In the genomic region with DNA sequence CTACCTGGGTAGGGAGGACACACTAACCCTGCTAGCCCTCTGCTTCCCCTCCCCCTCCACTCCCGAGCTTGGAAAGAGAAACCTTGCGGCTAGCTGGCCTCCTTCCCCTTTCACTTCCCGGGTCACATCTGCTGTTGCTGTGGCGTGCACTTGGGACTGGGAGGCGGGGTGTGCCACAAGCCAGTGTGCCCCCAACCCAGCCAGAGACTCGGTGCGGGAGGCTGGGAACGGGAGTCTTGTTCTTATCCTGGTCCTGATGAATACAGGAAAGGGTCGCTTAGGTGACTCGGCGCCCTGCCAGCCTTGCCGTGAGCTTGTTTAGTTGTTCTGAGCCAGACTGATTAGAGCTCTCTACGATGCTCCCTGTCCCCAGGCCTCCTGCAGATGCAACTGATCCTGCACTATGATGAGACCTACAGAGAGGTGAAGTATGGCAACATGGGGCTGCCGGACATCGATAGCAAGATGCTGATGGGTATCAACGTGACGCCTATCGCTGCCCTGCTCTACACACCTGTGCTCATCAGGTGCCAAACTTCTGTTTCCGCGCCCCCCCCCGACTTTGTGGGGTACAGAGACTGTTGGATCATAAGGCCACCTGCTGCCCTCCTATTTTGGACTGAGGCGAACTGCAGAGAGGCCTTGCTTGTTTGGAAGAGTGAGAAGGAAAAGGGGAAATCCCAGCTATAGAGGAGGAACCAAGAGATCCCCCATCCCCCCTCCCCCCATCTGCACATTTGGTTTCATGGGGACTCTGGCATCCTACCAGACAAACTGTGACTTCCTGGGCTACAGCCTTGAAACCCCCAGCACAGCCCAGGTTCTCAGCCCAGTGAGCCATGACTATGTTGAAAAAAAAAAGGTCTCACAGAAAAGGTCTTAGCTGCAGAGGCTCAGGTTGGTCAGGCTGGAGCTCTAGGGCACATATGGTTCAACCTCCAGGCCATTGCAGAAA, we compare ENCODE assay signal across 7 mouse cellular contexts. TPM values are rescaled to one million over a fixed set of nuclear protein-coding genes. Genes with fewer than 3 reads are reported as not detected.
DNase-seq lines count a peak whose midpoint lies in the region; ATAC-seq and TF ChIP-seq lines count a peak whose summit lies in the region.

No protein-coding gene starts in this region.

- WGBS in forebrain, embryonic 10.5 days, result 9% methylated on average over 22 of the region's 22 CpGs
- WGBS in limb, embryonic 10.5 days, result 8% methylated on average over 22 of the region's 22 CpGs

- H3K36me3 ChIP-seq in G1E (replicated peaks), result no peaks in the 10 kb centered on the region
- no peaks in the 10 kb centered on the region for H3K36me3 ChIP-seq in forebrain, embryonic 10.5 days (replicated peaks)
- H3K36me3 ChIP-seq in limb, embryonic 10.5 days, result no peaks in the 10 kb centered on the region

- ATAC-seq in G1E (ENCODE audit: extremely low read depth, insufficient number of reproducible peaks, low FRiP score, poor library complexity, severe bottlenecking), result no peak

- no peaks in the 10 kb centered on the region for H3K9me3 ChIP-seq in G1E (replicated peaks)
- H3K9me3 ChIP-seq in forebrain, embryonic 10.5 days, result no peaks in the 10 kb centered on the region
- no peaks in the 10 kb centered on the region for H3K9me3 ChIP-seq in limb, embryonic 10.5 days (replicated peaks)

- H3K27ac ChIP-seq in forebrain, embryonic 10.5 days, result peak overlapping the region; percentile 73
- H3K27ac ChIP-seq in limb, embryonic 10.5 days, result peak overlapping the region; percentile 81

- no peak for TF ChIP-seq CTCF in G1E (IDR thresholded peaks at IDR 0.05; ENCODE audit: low read depth, low read length)

- intact Hi-C loops in heart, postnatal 36 days (cut with DNase I), result loop anchor here (2.0 kb wide), 1 partner anchor 29 kb away; the partner anchor contains the start of gene Tcirg1

- H3K4me1 ChIP-seq in G1E (ENCODE audit: insufficient read depth, low read depth, low read length), result peaks cover 6% of the 10 kb centered on the region
- peaks cover 17% of the 10 kb centered on the region for H3K4me1 ChIP-seq in forebrain, embryonic 10.5 days
- peaks cover 18% of the 10 kb centered on the region for H3K4me1 ChIP-seq in limb, embryonic 10.5 days

- H3K27me3 ChIP-seq in G1E (ENCODE audit: insufficient read depth, low read length), result peaks cover 22% of the 10 kb centered on the region
- peaks cover 35% of the 10 kb centered on the region for H3K27me3 ChIP-seq in forebrain, embryonic 10.5 days (ENCODE audit: poor library complexity, severe bottlenecking)
- H3K27me3 ChIP-seq in limb, embryonic 10.5 days (ENCODE audit: low read depth, poor library complexity, severe bottlenecking), result peaks cover 13% of the 10 kb centered on the region

- peak overlapping the region; percentile 13; the same call in 1 of the 2 replicates for H3K4me3 ChIP-seq in G1E (ENCODE audit: low read depth, low read length)
- H3K4me3 ChIP-seq in forebrain, embryonic 10.5 days, result peak overlapping the region; percentile 58
- H3K4me3 ChIP-seq in limb, embryonic 10.5 days, result peak overlapping the region; percentile 59

- DNase-seq in G1E (ENCODE audit: low spot score), result no peak
- peak; percentile 60 for DNase-seq in adrenal gland, postnatal 25 days
- no peak for DNase-seq in forebrain, embryonic 10.5 days (ENCODE audit: extremely low spot score, low spot score)
- DNase-seq in heart, postnatal 36 days, result peak; percentile 71 to 75
- peak; percentile 68 for DNase-seq in limb, embryonic 10.5 days (ENCODE audit: low spot score)
- peak; percentile 25 for DNase-seq in mesoderm, embryonic 11.5 days (ENCODE audit: low read depth, low spot score)
- DNase-seq in spleen, postnatal 36 days (ENCODE audit: low spot score in 2 of 2), result peak; percentile 92 to 93

RNA-seq across cellular contexts. Expression of gene Unc93b1, which starts 1.2 kb away (rescaled TPM):
- total RNA-seq in G1E (2014; fragmentation: Nextera tagmentation) (0.53 TPM in 1 of 2 replicates, not detected in the other), G1E (2017) (0.22 TPM in 1 of 2 replicates, not detected in the other)
- 0.16 and 0.24 TPM in 2 replicates for polyA plus RNA-seq in G1E (2012)
- total RNA-seq in adrenal gland, postnatal 25 days (2021), result 46.5 and 69.6 TPM in 2 replicates
- polyA plus RNA-seq in forebrain, embryonic 10.5 days (2016; fragmentation: Nextera tagmentation; extraction: Ambion mirVana), result 4.6 and 4.9 TPM in 2 replicates
- 10 to 100 TPM; 16.9 to 20.6 TPM for total RNA-seq in heart, postnatal 36 days (2021)
- 5.4 and 6.7 TPM in 2 replicates for polyA plus RNA-seq in limb, embryonic 10.5 days (2016; fragmentation: Nextera tagmentation; extraction: Ambion mirVana)

RNA-seq across cellular contexts. Expression of gene Aldh3b1, which starts 6.6 kb away (rescaled TPM):
- total RNA-seq in G1E (2014; fragmentation: Nextera tagmentation) (not detected in 2 replicates), G1E (2017) (0.12 TPM in 1 of 2 replicates, not detected in the other)
- not detected in 2 replicates for polyA plus RNA-seq in G1E (2012)
- total RNA-seq in adrenal gland, postnatal 25 days (2021), result 131 and 209 TPM in 2 replicates
- 0.36 and 0.58 TPM in 2 replicates for polyA plus RNA-seq in forebrain, embryonic 10.5 days (2016; fragmentation: Nextera tagmentation; extraction: Ambion mirVana)
- 1 to 10 TPM; 1.5 to 1.6 TPM for total RNA-seq in heart, postnatal 36 days (2021)
- 0.20 and 0.33 TPM in 2 replicates for polyA plus RNA-seq in limb, embryonic 10.5 days (2016; fragmentation: Nextera tagmentation; extraction: Ambion mirVana)

RNA-seq across cellular contexts. Expression of gene Aldh3b3, which starts 22.3 kb away (rescaled TPM):
- total RNA-seq in G1E (2014; fragmentation: Nextera tagmentation), result not detected in 2 replicates
- 0.06 and 0.11 TPM in 2 replicates for total RNA-seq in G1E (2017)
- polyA plus RNA-seq in G1E (2012), result not detected in 2 replicates
- 0.48 and 1.3 TPM in 2 replicates for total RNA-seq in adrenal gland, postnatal 25 days (2021)
- polyA plus RNA-seq in forebrain, embryonic 10.5 days (2016; fragmentation: Nextera tagmentation; extraction: Ambion mirVana), result not detected in 2 replicates
- under 1 TPM; 0.38 to 0.56 TPM for total RNA-seq in heart, postnatal 36 days (2021)
- polyA plus RNA-seq in limb, embryonic 10.5 days (2016; fragmentation: Nextera tagmentation; extraction: Ambion mirVana), result not detected in 2 replicates

RNA-seq across cellular contexts. Expression of gene Ndufs8, which starts 23.6 kb away (rescaled TPM):
- total RNA-seq in G1E (2014; fragmentation: Nextera tagmentation) (200 and 270 TPM in 2 replicates), G1E (2017) (89.6 and 99.1 TPM in 2 replicates)
- 45.0 and 128 TPM in 2 replicates for polyA plus RNA-seq in G1E (2012)
- 338 and 341 TPM in 2 replicates for total RNA-seq in adrenal gland, postnatal 25 days (2021)
- 226 and 228 TPM in 2 replicates for polyA plus RNA-seq in forebrain, embryonic 10.5 days (2016; fragmentation: Nextera tagmentation; extraction: Ambion mirVana)
- 100 to 1,000 TPM; 508 to 532 TPM for total RNA-seq in heart, postnatal 36 days (2021)
- polyA plus RNA-seq in limb, embryonic 10.5 days (2016; fragmentation: Nextera tagmentation; extraction: Ambion mirVana), result 249 and 273 TPM in 2 replicates

RNA-seq across cellular contexts. Expression of gene Tcirg1, which starts 29.2 kb away (rescaled TPM):
- total RNA-seq in G1E (2014; fragmentation: Nextera tagmentation), result 30.7 and 37.5 TPM in 2 replicates
- 37.0 and 48.5 TPM in 2 replicates for total RNA-seq in G1E (2017)
- polyA plus RNA-seq in G1E (2012), result 36.5 and 43.9 TPM in 2 replicates
- 83.9 and 87.0 TPM in 2 replicates for total RNA-seq in adrenal gland, postnatal 25 days (2021)
- 17.2 and 17.9 TPM in 2 replicates for polyA plus RNA-seq in forebrain, embryonic 10.5 days (2016; fragmentation: Nextera tagmentation; extraction: Ambion mirVana)
- total RNA-seq in heart, postnatal 36 days (2021), result 10 to 100 TPM in 1 of 2 experiments, 1 to 10 TPM in 1; 9.1 to 17.7 TPM
- polyA plus RNA-seq in limb, embryonic 10.5 days (2016; fragmentation: Nextera tagmentation; extraction: Ambion mirVana), result 27.9 and 39.4 TPM in 2 replicates

Comparison
In these comparisons a context has a peak if more than half of its experiments do, and no peak if none do; other contexts are left out.
1. DNase-seq: peak in adrenal gland, postnatal 25 days (single experiment), heart, postnatal 36 days (2 of 2), limb, embryonic 10.5 days (single experiment), mesoderm, embryonic 11.5 days (single experiment) and spleen, postnatal 36 days (2 of 2); none in G1E (single experiment) and forebrain, embryonic 10.5 days (single experiment).
2. RNA of gene Unc93b1, which starts 1.2 kb away (total RNA-seq): 46.5 to 69.6 TPM in adrenal gland, postnatal 25 days and 16.9 to 20.6 TPM in heart, postnatal 36 days; 0.22 to 0.53 TPM in G1E; every median in the first group is over 10 times any median in the second.
3. RNA of gene Aldh3b1, which starts 6.6 kb away (total RNA-seq): 131 to 209 TPM in adrenal gland, postnatal 25 days; 1.5 to 1.6 TPM in heart, postnatal 36 days and 0.12 TPM in G1E; every median in the first group is over 10 times any median in the second.
4. Peak in every context shown above with its lines, with median percentiles within 50 percentile points of each other: H3K4me3 ChIP-seq.